Mouse (Mus musculus) liver, embryonic 14.5 days (tissue): ENCODE results near the gene Aaas.

Source experiments
- CTCF ChIP-seq: IDR thresholded peaks from 2 replicates; pipeline ENCODE4 v1.5.1; 2016; ENCODE audit warnings: antibody characterized with exemption, low read depth, control low read depth
- EP300 ChIP-seq: IDR thresholded peaks from 2 replicates; pipeline ENCODE4 v1.6.1; 2016; ENCODE audit warnings: antibody characterized with exemption, low read depth

DNA sequence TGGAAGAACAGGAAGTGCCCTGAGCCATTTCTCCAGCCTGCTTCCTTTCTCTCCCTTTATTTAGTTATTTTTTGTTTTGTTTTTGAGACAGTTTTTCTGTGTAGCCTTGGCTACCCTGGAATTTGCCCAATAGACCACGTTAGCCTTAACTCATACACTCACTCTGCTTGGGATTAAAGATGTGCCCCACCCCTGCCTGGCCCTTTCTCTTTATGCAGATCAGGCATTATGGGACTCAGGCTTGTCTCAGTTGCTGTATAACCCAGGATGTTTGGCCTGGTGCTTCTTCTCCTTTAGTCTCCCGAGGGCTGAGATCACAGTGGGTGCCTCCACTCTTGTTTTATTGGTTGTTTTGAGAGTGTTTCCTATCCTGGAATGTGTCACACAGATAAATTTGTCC is 41.9 kb upstream of the Aaas start:
- TF ChIP-seq CTCF: no peak
- no peak for TF ChIP-seq EP300
